Mouse (Mus musculus) frontal cortex, adult 2 months (tissue): Measurements from ENCODE around the gene Kbtbd13. TPM values are rescaled to one million over a fixed set of nuclear protein-coding genes. Genes with fewer than 3 reads are reported as not detected.

ENCODE experiments used
- DNase-seq, 2 experiments: peaks; one replicate each; pipeline ENCODE4 v3.0.0; 2022; ENCODE audit warnings: low spot score in 1 of 2; ENCODE audit errors: extremely low spot score in 1 of 2
- polyA plus RNA-seq: library from polyadenylated mRNA; depleted of rRNA; stranded (reverse); fragments of >200 nt; gene quantifications from 2 replicates; pipeline ENCODE4 v1.2.3, GENCODE M21; 2012; rRNA removed

Kbtbd13 gene
- 0.17 and 0.34 TPM in 2 replicates for polyA plus RNA-seq

- no peak for DNase-seq
These were observed at the start of gene Kbtbd13 for GRCm38 (mm10) chr9:65391613-65391964. Kbtbd13 (minus strand) TSS chr9:65391652.

- DNase-seq, result peak; percentile 75 to 92
These were observed 44.3 kb upstream of the Kbtbd13 start, which contains the start of gene Mtfmt for GRCm38 (mm10) chr9:65435671-65436301. Mtfmt (plus strand) TSS chr9:65435782.

- DNase-seq, result no peak
These were observed 43.8 kb upstream of the Kbtbd13 start for GRCm38 (mm10) chr9:65435211-65435610.

- peak in 1 of 2 experiments; percentile 42 for DNase-seq
These were observed 42.7 kb upstream of the Kbtbd13 start for GRCm38 (mm10) chr9:65434140-65434539.

- DNase-seq, result peak; percentile 72 to 97
These were observed 40.8 kb upstream of the Kbtbd13 start for GRCm38 (mm10) chr9:65432236-65432635.

GRCm38 (mm10) chr9:65430921-65431320 is 39.5 kb upstream of the Kbtbd13 start:
- no peak for DNase-seq

- no peak for DNase-seq
These were observed 38.9 kb upstream of the Kbtbd13 start for GRCm38 (mm10) chr9:65430401-65430800.

- no peak for DNase-seq
These were observed 36.6 kb upstream of the Kbtbd13 start for GRCm38 (mm10) chr9:65428003-65428402.

- DNase-seq, result no peak
These were observed 36.1 kb upstream of the Kbtbd13 start for GRCm38 (mm10) chr9:65427511-65427910.

- DNase-seq, result no peak
These were observed 32.9 kb upstream of the Kbtbd13 start for GRCm38 (mm10) chr9:65424393-65424792.

- no peak for DNase-seq
These were observed 31.5 kb upstream of the Kbtbd13 start, which contains the start of gene Slc51b for GRCm38 (mm10) chr9:65422760-65423501. Slc51b (minus strand) TSS chr9:65422955.

- no peak for DNase-seq
These were observed 28.2 kb upstream of the Kbtbd13 start for GRCm38 (mm10) chr9:65419633-65420032.

GRCm38 (mm10) chr9:65417738-65418137 is 26.3 kb upstream of the Kbtbd13 start:
- no peak for DNase-seq

- DNase-seq, result no peak
These were observed 19.9 kb upstream of the Kbtbd13 start for GRCm38 (mm10) chr9:65411326-65411725.

- no peak for DNase-seq
These were observed 18.9 kb upstream of the Kbtbd13 start for GRCm38 (mm10) chr9:65410378-65410777.

GRCm38 (mm10) chr9:65408871-65409295 is 17.4 kb upstream of the Kbtbd13 start:
- DNase-seq, result no peak

- no peak for DNase-seq
These were observed 16.4 kb upstream of the Kbtbd13 start for GRCm38 (mm10) chr9:65407861-65408260.

GRCm38 (mm10) chr9:65407327-65407726 is 15.9 kb upstream of the Kbtbd13 start:
- no peak for DNase-seq

GRCm38 (mm10) chr9:65405184-65405449 is 13.7 kb upstream of the Kbtbd13 start:
- DNase-seq, result peak in 1 of 2 experiments; percentile 16

- DNase-seq, result peak; percentile 32 to 78
These were observed 13.1 kb upstream of the Kbtbd13 start for GRCm38 (mm10) chr9:65404331-65405183.

- no peak for DNase-seq
These were observed 8.5 kb upstream of the Kbtbd13 start for GRCm38 (mm10) chr9:65399934-65400333.
